Mouse (Mus musculus) heart, adult 2 months (tissue): ENCODE measurements around the gene Mpz. TPM values are rescaled to one million over a fixed set of nuclear protein-coding genes. Genes with fewer than 3 reads are reported as not detected.

ENCODE experiments used
- DNase-seq, 2 experiments: peaks; one replicate each; pipeline ENCODE4 v3.0.0; 2021
- H3K27ac ChIP-seq: fragments of 200-600 bp; 2 replicates; pipeline ENCODE4 v1.8.1; 2022
- H3K27me3 ChIP-seq: fragments of 200-500 bp; 2 replicates; pipeline ENCODE4 v1.6.1; 2012; ENCODE audit warnings: mild to moderate bottlenecking, low read length, inconsistent platforms, mixed read lengths; ENCODE audit not compliant: control insufficient read depth, insufficient read depth
- H3K36me3 ChIP-seq: fragments of 200-500 bp; 2 replicates; pipeline ENCODE4 v1.6.1; 2012; ENCODE audit warnings: low read length, inconsistent platforms; ENCODE audit not compliant: control insufficient read depth, insufficient read depth
- H3K4me1 ChIP-seq: fragments of 200-500 bp; 2 replicates; pipeline ENCODE4 v1.6.1; 2011; ENCODE audit warnings: low read length; ENCODE audit not compliant: control insufficient read depth, insufficient read depth
- H3K4me3 ChIP-seq: fragments of 200-600 bp; 2 replicates; pipeline ENCODE4 v1.8.1; 2022
- H3K79me2 ChIP-seq: fragments of 200-500 bp; replicated peaks from 2 replicates; pipeline ENCODE4 v1.6.1; 2012; ENCODE audit warnings: mild to moderate bottlenecking, inconsistent platforms, low read length, moderate library complexity, mixed read lengths; ENCODE audit not compliant: control insufficient read depth, insufficient read depth
- H3K9ac ChIP-seq: fragments of 200-500 bp; 2 replicates; pipeline ENCODE4 v1.6.1; 2012; ENCODE audit warnings: low read depth, mild to moderate bottlenecking, control low read depth, inconsistent platforms, low read length, mixed read lengths
- CTCF ChIP-seq: fragments of 200-600 bp; IDR thresholded peaks from 2 replicates; pipeline ENCODE4 v1.8.1; 2022; ENCODE audit warnings: antibody characterized with exemption, mild to moderate bottlenecking, moderate library complexity
- EP300 ChIP-seq: fragments of 200-500 bp; IDR thresholded peaks from 2 replicates; pipeline ENCODE4 v1.6.1; 2011; ENCODE audit warnings: low read depth, low read length, control low read depth; ENCODE audit not compliant: insufficient read depth
- POLR2A ChIP-seq: fragments of 200-500 bp; IDR thresholded peaks from 2 replicates; pipeline ENCODE4 v1.6.1; 2011; ENCODE audit warnings: mild to moderate bottlenecking, low read depth, low read length, control low read depth; ENCODE audit not compliant: insufficient read depth
- WGBS: fragments of 180-500 bp; shearing (Covaris S2); methylation state at CpG from one replicate; pipeline ENCODE4 v1.1.7; 2018; 5-methylcytosine and 5-hydroxymethylcytosine counted together
- intact Hi-C: fragments of 180-260 bp; cut with DNase I; formaldehyde crosslinking; loops from one replicate; pipeline ENCODE4 v1.15.1; 2025
- polyA plus RNA-seq: library from polyadenylated mRNA; depleted of rRNA; stranded (reverse); fragments of >200 nt; gene quantifications from 2 replicates; pipeline ENCODE4 v1.2.3, GENCODE M21; 2012
- total RNA-seq, 2 experiments: library from RNA; stranded (reverse); gene quantifications; 2 replicates each; pipeline ENCODE4 v1.2.3; 2021

Mpz gene
- total and polyA plus RNA-seq, 3 experiments: 0.39 to 8.0 TPM; not detected in 1

GRCm38 (mm10) chr1:171156644-171157043 lies 6.1 kb downstream of the Mpz start:
- 47% methylated on average over 3 of the region's 3 CpGs for WGBS
- DNase-seq: no peak
- H3K4me3 ChIP-seq: no peak overlapping the region
- no peaks in the 10 kb centered on the region for H3K4me1 ChIP-seq
- H3K9ac ChIP-seq: no peak overlapping the region
- H3K27me3 ChIP-seq: no peaks in the 10 kb centered on the region
- no peak for TF ChIP-seq POLR2A
- TF ChIP-seq EP300: no peak
- no peak for TF ChIP-seq CTCF
- H3K36me3 ChIP-seq: no peaks in the 10 kb centered on the region
- intact Hi-C loops: no loop called here
- no peaks in the 10 kb centered on the region for H3K79me2 ChIP-seq
- H3K27ac ChIP-seq: no peak overlapping the region

GRCm38 (mm10) chr1:171157965-171158364 lies 7.5 kb downstream of the Mpz start:
- Histone ChIP-seq H3K36me3 (no peaks in the 10 kb centered on the region), H3K9ac (no peak overlapping the region), H3K4me3 (no peak overlapping the region), H3K79me2 (no peaks in the 10 kb centered on the region), H3K27ac (no peak overlapping the region), H3K27me3 (no peaks in the 10 kb centered on the region), H3K4me1 (no peaks in the 10 kb centered on the region)
- TF ChIP-seq POLR2A (no peak), EP300 (no peak), CTCF (no peak)
- intact Hi-C loops: no loop called here
- no peak for DNase-seq

GRCm38 (mm10) chr1:171159485-171159975 lies 9.0 kb downstream of the Mpz start:
- DNase-seq: no peak
- Histone ChIP-seq H3K27me3 (no peaks in the 10 kb centered on the region), H3K36me3 (no peaks in the 10 kb centered on the region), H3K27ac (no peak overlapping the region), H3K79me2 (no peaks in the 10 kb centered on the region), H3K4me3 (no peak overlapping the region), H3K4me1 (no peaks in the 10 kb centered on the region), H3K9ac (no peak overlapping the region)
- 11% methylated on average over 15 of the region's 15 CpGs for WGBS
- intact Hi-C loops: no loop called here
- TF ChIP-seq EP300: no peak
- peak; percentile 57 for TF ChIP-seq CTCF

DNA sequence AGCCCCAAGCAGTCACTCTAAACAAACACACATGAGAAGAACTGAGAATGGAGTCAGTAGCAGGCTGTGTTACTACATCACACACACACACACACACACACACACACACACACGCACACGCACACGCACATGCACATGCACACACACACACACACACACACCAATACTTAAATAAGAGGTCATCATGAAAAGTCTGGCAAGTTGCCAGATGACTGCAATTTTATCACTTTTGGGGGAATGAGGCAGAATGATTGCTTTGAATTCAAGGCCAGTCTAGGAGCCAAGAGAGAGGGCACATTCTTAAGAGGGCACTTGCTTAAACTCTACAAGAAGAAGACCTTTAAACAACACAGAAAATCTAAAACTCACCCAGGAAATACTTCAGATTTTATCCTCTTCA lies 12.0 kb downstream of the Mpz start:
- 75% methylated on average over 3 of the region's 3 CpGs for WGBS
- H3K36me3 ChIP-seq: no peaks in the 10 kb centered on the region
- H3K27ac ChIP-seq: no peak overlapping the region
- TF ChIP-seq EP300: no peak
- no peak for TF ChIP-seq POLR2A
- no peak for TF ChIP-seq CTCF
- intact Hi-C loops: no loop called here
- H3K79me2 ChIP-seq: no peaks in the 10 kb centered on the region
- DNase-seq: no peak
- no peak overlapping the region for H3K4me3 ChIP-seq
- no peaks in the 10 kb centered on the region for H3K27me3 ChIP-seq
- H3K9ac ChIP-seq: no peak overlapping the region
- no peaks in the 10 kb centered on the region for H3K4me1 ChIP-seq

DNA sequence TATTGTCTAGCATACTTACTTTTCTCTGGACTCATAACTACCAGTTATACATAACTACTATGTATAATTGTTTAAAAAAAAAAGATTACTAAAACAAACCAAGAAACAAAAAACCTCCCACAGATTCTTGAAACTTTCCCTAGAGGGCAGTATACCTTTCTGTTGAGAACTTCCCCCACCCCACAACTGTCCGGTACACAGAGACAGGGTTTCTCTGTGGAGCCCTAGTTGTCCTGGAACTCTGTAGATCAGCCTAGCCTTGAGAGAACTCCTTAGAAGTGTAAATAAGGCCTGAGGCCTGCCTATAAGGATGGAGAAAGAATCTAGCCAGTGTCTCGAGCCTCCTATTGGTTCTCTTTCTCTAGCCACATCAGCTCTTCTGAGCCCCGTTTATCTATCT lies 13.7 kb downstream of the Mpz start:
- Histone ChIP-seq H3K4me1 (no peaks in the 10 kb centered on the region), H3K4me3 (no peak overlapping the region), H3K79me2 (no peaks in the 10 kb centered on the region), H3K9ac (peak overlapping the region; percentile 46; the same call in 1 of the 2 replicates), H3K36me3 (no peaks in the 10 kb centered on the region), H3K27ac (no peak overlapping the region), H3K27me3 (no peaks in the 10 kb centered on the region)
- DNase-seq: no peak
- WGBS: 32% methylated on average over 3 of the region's 3 CpGs
- intact Hi-C loops: loop anchor here (1.0 to 2.0 kb wide), 2 partner anchors 29 to 56 kb away; no protein-coding TSS in a partner anchor
- TF ChIP-seq EP300: no peak
- TF ChIP-seq POLR2A: no peak
- TF ChIP-seq CTCF: peak; percentile 86

DNA sequence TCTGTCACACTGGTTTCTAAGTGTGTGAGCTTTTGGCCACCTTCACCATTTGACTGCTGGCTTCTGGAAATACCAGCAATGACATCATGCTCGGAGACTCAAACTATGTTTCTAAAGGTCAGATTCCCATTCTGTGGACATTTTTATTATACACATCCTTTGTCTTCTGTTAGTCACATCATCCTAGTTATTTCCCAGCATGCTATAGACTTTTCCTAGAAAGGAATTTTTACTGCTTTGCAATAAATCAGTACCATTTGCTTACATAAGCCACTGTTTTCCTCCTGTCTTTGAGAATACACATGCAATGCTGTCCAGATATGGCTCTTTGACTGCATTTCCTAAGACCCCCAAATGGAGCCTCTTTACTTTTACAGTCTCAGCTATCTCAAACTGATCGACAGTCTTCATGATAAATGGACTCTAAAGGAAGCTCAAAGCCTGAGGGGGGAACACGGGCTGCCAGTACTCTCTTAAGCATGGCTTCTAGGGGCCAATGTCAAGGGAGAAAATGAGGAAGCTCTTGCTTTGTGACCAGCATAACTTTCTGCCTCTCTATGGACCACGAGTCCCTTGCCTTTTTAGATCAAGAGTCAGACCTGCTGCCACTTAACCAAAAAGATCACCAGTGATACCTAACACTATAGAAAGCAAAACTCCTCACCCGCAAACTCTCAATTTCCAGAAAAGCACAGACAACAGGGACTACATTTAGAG lies 15.3 kb downstream of the Mpz start:
- 77% methylated on average over 5 of the region's 5 CpGs for WGBS
- Histone ChIP-seq H3K4me3 (no peak overlapping the region), H3K27me3 (no peaks in the 10 kb centered on the region), H3K4me1 (peaks cover 3% of the 10 kb centered on the region), H3K9ac (no peak overlapping the region), H3K27ac (no peak overlapping the region), H3K79me2 (no peaks in the 10 kb centered on the region), H3K36me3 (peaks cover 7% of the 10 kb centered on the region)
- intact Hi-C loops: loop anchor here (2.0 kb wide), 1 partner anchor 27 kb away; no protein-coding TSS in a partner anchor
- DNase-seq: no peak
- TF ChIP-seq CTCF: no peak
- TF ChIP-seq POLR2A: no peak
- TF ChIP-seq EP300: no peak
